Mouse (Mus musculus): ENCODE results near the gene Phf5a.

GRCm38 (mm10) chr15:81847161-81847560 is 24.6 kb downstream of the Phf5a start:
- no peak for TF ChIP-seq CTCF (IDR thresholded peaks at IDR 0.05; ENCODE audit: low read depth)
- TF ChIP-seq EP300 (IDR thresholded peaks at IDR 0.05; ENCODE audit: low read depth): no peak
